Mouse (Mus musculus) liver, embryonic 12.5 days (tissue): ENCODE data around the gene Fzd10. TPM values are rescaled to one million over a fixed set of nuclear protein-coding genes. Genes with fewer than 3 reads are reported as not detected.

ENCODE experiments used
- ATAC-seq: fragments of 200-750 bp; cut with Nextera tagmentation; 2 replicates; pipeline ENCODE4 v1.8.0; 2017; ENCODE audit warnings: moderate number of reproducible peaks, mild to moderate bottlenecking, moderate library complexity
- H3K27ac ChIP-seq: fragments of 300-500 bp; sonication (generic); 2 replicates; pipeline ENCODE4 v1.5.1; 2016; ENCODE audit warnings: mild to moderate bottlenecking
- H3K27me3 ChIP-seq: fragments of 300-500 bp; sonication (generic); replicated peaks from 2 replicates; pipeline ENCODE4 v1.6.1; 2016; ENCODE audit warnings: mild to moderate bottlenecking, moderate library complexity
- H3K36me3 ChIP-seq: fragments of 300-500 bp; sonication (generic); 2 replicates; pipeline ENCODE4 v1.6.1; 2016; ENCODE audit warnings: mild to moderate bottlenecking, moderate library complexity
- H3K4me1 ChIP-seq: fragments of 300-500 bp; sonication (generic); 2 replicates; pipeline ENCODE4 v1.6.1; 2016
- H3K4me2 ChIP-seq: fragments of 300-500 bp; sonication (generic); 2 replicates; pipeline ENCODE4 v1.6.1; 2016; ENCODE audit warnings: mild to moderate bottlenecking, moderate library complexity
- H3K4me3 ChIP-seq: fragments of 300-500 bp; sonication (generic); 2 replicates; pipeline ENCODE4 v1.5.1; 2016; ENCODE audit warnings: mild to moderate bottlenecking, moderate library complexity
- H3K9ac ChIP-seq: fragments of 300-500 bp; sonication (generic); 2 replicates; pipeline ENCODE4 v1.6.1; 2016; ENCODE audit warnings: mild to moderate bottlenecking, moderate library complexity
- H3K9me3 ChIP-seq: fragments of 300-500 bp; sonication (generic); replicated peaks from 2 replicates; pipeline ENCODE4 v1.6.1; 2016; ENCODE audit warnings: mild to moderate bottlenecking, moderate library complexity
- WGBS: fragments of 180-500 bp; shearing (Covaris S2); methylation state at CpG from one replicate; pipeline ENCODE4 v1.1.7; 2016; ENCODE audit not compliant: insufficient replicate concordance; 5-methylcytosine and 5-hydroxymethylcytosine counted together
- polyA plus RNA-seq: library from polyadenylated mRNA; unstranded; fragments of >200 nt; fragmentation: Nextera tagmentation; extraction: Ambion mirVana; gene quantifications from 2 replicates; pipeline ENCODE4 v1.2.1, GENCODE M21; 2016

Gene Fzd10
- polyA plus RNA-seq, 1 experiment from 2014 or later, result 0.05 TPM

DNA sequence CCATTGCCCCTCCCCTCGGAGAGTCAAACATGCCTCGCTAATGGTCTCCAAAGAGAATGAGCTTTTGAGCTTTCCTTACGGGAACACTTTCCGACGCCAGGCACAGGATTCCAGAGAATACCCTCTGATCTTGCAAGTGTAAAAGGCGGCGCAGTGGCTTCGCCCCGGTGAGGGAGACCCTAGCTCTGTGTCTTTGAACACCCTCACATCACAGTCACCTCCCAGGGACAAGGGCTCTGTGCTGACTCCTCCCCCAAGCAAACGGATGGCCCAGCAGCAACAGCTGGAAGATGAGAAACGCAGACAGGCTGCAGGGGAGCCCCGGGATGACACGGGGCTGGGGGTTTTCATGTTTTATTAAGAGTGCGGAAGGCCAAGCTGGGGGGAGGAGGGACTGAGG lies 6.0 kb downstream of the Fzd10 start:
- no peak for ATAC-seq
- Histone ChIP-seq H3K27me3 (peaks cover 50% of the 10 kb centered on the region), H3K4me2 (no peak overlapping the region), H3K9me3 (no peaks in the 10 kb centered on the region), H3K9ac (no peak overlapping the region), H3K4me1 (no peaks in the 10 kb centered on the region), H3K27ac (no peak overlapping the region), H3K36me3 (no peaks in the 10 kb centered on the region), H3K4me3 (no peak overlapping the region)
- WGBS, result 26% methylated on average over 14 of the region's 14 CpGs

DNA sequence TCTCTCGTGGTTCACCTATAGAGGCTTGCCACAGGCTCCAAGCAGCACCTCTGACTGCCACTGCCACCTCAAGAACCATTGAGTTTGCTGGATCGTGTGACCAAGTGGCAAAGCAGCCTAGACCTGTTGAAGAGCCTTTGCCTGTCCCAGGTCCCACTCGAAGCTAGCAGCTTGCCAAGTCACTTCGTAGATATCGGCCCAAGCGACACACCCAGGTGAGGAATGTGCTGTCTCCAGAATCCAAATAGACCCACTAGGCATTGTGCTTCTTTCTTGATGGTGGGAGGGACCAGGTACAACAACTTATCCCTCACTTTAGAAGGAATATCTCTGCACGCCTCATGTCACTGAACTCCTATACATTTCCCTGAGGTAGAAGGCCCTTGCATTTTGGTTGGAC lies 8.4 kb downstream of the Fzd10 start:
- H3K4me3 ChIP-seq, result no peak overlapping the region
- ATAC-seq, result no peak
- H3K36me3 ChIP-seq, result no peaks in the 10 kb centered on the region
- H3K27ac ChIP-seq, result no peak overlapping the region
- H3K4me2 ChIP-seq, result no peak overlapping the region
- H3K27me3 ChIP-seq, result peaks cover 26% of the 10 kb centered on the region
- no peaks in the 10 kb centered on the region for H3K4me1 ChIP-seq
- H3K9me3 ChIP-seq, result no peaks in the 10 kb centered on the region
- no peak overlapping the region for H3K9ac ChIP-seq
- WGBS, result 66% methylated on average over 7 of the region's 7 CpGs

DNA sequence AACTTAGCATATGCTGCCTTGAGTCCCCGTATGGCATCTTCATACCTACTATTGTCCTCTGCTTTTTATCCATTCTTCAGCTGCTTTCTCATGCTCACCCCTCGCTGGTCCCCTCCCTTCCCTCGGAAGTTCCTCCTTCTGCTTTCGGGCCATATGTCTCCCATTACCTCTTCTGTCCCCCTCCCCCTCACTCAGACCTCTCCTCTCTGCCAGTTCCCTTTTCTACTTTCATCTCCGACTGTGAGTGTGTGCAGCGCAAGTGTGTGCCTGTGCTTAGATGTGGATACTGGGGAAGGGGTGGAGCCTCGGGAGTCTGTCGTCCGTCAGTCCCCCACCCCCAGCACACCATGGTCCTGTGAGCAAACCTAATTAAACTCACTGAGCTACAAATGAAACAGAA lies 17.0 kb downstream of the Fzd10 start:
- H3K9ac ChIP-seq, result no peak overlapping the region
- 0 out of 2 replicates have a peak overlapping the region, but pooled peaks have one; percentile 6 for H3K4me2 ChIP-seq
- H3K9me3 ChIP-seq, result no peaks in the 10 kb centered on the region
- 4% methylated on average over 9 of the region's 9 CpGs for WGBS
- peaks cover 12% of the 10 kb centered on the region for H3K27me3 ChIP-seq
- H3K36me3 ChIP-seq, result no peaks in the 10 kb centered on the region
- H3K27ac ChIP-seq, result no peak overlapping the region
- no peak overlapping the region for H3K4me3 ChIP-seq
- H3K4me1 ChIP-seq, result no peaks in the 10 kb centered on the region
- peak; percentile 37; the same call in 1 of the 2 replicates for ATAC-seq

DNA sequence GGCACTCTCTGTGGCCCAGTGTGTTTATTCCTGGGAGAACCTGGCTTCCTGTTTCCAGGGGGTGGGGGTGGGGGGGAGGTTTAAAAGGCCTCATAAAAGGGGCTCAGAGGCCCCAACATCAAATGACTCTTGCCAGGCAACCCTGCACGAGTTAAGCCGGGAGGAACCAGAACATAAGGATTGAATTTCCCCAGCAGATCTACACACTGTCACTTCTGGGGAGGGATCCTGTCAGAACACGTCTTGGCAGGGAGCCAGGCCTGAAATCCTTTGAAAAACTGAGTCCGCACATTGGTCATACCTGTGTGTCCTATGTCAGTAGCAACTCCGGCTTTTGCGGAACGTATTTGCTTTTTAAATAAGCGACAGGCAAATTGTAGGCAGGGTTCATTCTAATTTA lies 19.3 kb downstream of the Fzd10 start:
- no peaks in the 10 kb centered on the region for H3K9me3 ChIP-seq
- 52% methylated on average over 8 of the region's 8 CpGs for WGBS
- no peak overlapping the region for H3K27ac ChIP-seq
- H3K36me3 ChIP-seq, result no peaks in the 10 kb centered on the region
- H3K4me2 ChIP-seq, result no peak overlapping the region
- H3K27me3 ChIP-seq, result peaks cover 12% of the 10 kb centered on the region
- no peak overlapping the region for H3K9ac ChIP-seq
- H3K4me1 ChIP-seq, result no peaks in the 10 kb centered on the region
- no peak for ATAC-seq
- no peak overlapping the region for H3K4me3 ChIP-seq

DNA sequence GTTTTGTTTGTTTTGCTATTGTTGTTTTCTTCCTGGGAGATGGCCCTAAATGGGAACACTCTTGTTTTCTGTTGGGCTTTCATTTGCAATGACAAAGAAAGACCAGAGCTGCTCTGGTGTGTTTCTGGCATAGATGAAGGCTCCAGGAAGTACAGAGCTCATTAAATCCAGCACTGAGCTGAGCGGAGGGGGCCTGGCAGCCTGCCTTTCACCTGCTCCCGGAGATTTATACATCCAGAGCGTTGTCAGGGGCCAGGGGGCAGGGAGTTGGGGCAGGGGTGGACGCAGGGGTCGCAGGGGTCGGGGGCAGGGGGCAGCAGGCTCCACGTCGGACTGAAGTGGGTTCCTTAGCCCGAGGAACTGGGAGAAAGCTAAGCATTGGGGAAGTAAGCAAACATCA lies 19.8 kb downstream of the Fzd10 start:
- H3K9ac ChIP-seq, result no peak overlapping the region
- H3K36me3 ChIP-seq, result no peaks in the 10 kb centered on the region
- 22% methylated on average over 9 of the region's 9 CpGs for WGBS
- H3K4me1 ChIP-seq, result no peaks in the 10 kb centered on the region
- H3K27me3 ChIP-seq, result peaks cover 12% of the 10 kb centered on the region
- no peak for ATAC-seq
- no peak overlapping the region for H3K4me2 ChIP-seq
- H3K4me3 ChIP-seq, result no peak overlapping the region
- no peaks in the 10 kb centered on the region for H3K9me3 ChIP-seq
- H3K27ac ChIP-seq, result no peak overlapping the region

DNA sequence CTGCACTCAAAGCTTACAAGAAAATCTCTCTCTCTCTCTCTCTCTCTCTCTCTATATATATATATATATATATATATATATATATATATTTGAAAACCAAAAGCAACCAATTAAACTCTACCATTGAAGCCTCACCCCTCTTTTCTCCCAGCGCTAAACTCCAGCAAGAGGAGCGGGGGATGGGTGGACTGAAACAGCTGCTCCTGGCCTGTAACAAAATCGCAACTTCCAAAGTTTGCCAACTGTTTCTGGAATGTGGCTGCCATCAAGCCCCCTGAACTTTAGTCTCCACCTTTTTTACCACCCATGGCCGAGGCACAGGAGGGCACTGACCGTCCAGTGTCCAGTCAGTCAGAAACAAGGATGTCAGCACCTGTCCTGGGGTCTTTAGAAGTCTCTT lies 27.1 kb downstream of the Fzd10 start:
- Histone ChIP-seq H3K27ac (no peak overlapping the region), H3K27me3 (no peaks in the 10 kb centered on the region), H3K4me2 (no peak overlapping the region), H3K4me1 (no peaks in the 10 kb centered on the region), H3K9ac (no peak overlapping the region), H3K4me3 (no peak overlapping the region), H3K36me3 (no peaks in the 10 kb centered on the region), H3K9me3 (no peaks in the 10 kb centered on the region)
- ATAC-seq, result no peak
- WGBS, result 63% methylated on average over 5 of the region's 5 CpGs

DNA sequence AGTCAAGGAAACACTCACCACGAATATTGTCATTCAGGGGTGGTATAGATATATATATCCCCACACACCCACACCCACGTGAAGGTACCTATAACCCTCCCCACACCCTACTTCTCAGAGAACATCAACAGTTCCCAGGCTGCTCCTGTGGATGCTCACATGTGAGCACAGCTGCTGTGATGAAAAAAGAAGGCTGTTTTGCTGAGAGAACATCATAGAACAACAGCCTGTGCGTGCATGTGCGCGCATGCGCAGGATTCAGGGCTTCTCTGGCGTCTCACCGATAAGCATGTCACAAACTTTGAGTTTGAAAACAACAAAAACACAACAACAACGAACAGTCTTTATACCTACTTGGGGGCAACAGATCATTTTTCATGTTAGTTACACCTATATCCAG lies 36.0 kb downstream of the Fzd10 start:
- WGBS, result 83% methylated on average over 9 of the region's 9 CpGs
- Histone ChIP-seq H3K27me3 (no peaks in the 10 kb centered on the region), H3K9ac (no peak overlapping the region), H3K4me2 (no peak overlapping the region), H3K4me3 (no peak overlapping the region), H3K27ac (no peak overlapping the region), H3K4me1 (no peaks in the 10 kb centered on the region), H3K36me3 (no peaks in the 10 kb centered on the region), H3K9me3 (no peaks in the 10 kb centered on the region)
- ATAC-seq, result no peak

DNA sequence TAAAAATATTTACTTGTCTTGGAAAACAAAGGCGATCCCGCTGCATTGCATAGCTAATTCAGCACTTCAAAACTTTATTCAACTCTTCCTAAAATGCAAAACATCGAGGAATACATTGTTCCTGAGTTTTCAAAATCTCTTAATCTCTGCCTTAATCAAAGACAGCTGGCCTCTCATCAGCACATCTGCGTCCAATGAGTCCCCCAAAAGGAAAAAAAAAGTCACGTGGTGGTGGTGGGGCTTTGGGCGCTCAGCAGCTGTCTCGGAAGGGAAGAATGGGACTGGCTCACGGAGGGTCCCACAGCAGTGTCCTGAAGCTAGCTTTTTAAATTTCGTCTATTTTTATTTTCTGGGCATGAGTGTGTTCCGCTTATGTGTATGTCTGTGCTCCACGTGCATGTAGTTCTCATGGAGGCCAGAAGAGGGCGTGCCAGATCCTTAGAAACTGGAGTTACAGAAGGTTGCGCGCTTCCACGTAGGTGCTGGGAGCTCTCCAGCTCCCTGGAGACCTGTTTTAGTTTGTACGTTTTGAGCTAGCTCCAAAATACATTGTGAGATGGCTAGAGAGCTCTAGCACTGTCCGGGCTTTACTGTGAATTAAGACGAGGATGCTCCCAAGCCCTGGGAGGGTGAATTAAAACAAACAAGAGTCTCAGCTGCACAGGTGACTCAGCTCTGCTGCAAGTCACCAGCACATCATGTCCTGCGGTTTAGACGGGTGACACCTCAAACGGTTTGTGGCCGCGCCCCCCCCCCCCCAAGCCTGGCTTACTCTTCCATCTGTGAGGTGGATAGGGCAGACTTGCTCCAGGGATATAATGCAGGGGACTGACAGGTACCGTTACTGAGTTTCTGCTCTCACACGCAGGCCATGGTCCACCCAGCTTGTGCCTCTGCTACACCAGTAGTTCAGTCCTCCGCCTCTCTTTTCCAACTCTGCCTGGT lies 36.7 kb downstream of the Fzd10 start:
- H3K9me3 ChIP-seq, result no peaks in the 10 kb centered on the region
- no peak overlapping the region for H3K4me3 ChIP-seq
- no peaks in the 10 kb centered on the region for H3K27me3 ChIP-seq
- H3K4me1 ChIP-seq, result no peaks in the 10 kb centered on the region
- H3K36me3 ChIP-seq, result no peaks in the 10 kb centered on the region
- no peak for ATAC-seq
- H3K9ac ChIP-seq, result no peak overlapping the region
- no peak overlapping the region for H3K27ac ChIP-seq
- no peak overlapping the region for H3K4me2 ChIP-seq
- WGBS, result 78% methylated on average over 26 of the region's 26 CpGs

DNA sequence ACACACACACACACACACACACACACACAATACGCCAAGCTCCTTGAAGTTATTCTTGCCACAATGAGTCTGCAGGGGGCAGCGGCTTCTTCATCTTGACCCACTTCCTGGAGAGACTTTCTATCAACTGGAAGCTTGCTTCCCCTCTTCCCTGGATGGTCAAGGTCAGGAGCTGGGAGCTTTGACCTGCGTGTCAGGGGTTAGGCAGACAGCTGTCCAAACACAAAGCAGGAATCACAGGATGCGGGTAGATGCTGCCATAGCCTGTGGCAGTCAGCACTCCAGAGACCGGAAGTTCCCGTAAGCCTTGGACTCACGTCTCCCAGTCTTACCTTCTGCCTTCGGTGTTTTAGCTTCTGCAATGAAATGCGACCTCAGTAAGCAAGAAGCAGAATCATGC lies 38.1 kb downstream of the Fzd10 start:
- Histone ChIP-seq H3K27ac (no peak overlapping the region), H3K27me3 (no peaks in the 10 kb centered on the region), H3K4me3 (no peak overlapping the region), H3K36me3 (no peaks in the 10 kb centered on the region), H3K4me1 (no peaks in the 10 kb centered on the region), H3K9ac (no peak overlapping the region), H3K9me3 (no peaks in the 10 kb centered on the region), H3K4me2 (no peak overlapping the region)
- ATAC-seq, result no peak
- 41% methylated on average over 9 of the region's 9 CpGs for WGBS

DNA sequence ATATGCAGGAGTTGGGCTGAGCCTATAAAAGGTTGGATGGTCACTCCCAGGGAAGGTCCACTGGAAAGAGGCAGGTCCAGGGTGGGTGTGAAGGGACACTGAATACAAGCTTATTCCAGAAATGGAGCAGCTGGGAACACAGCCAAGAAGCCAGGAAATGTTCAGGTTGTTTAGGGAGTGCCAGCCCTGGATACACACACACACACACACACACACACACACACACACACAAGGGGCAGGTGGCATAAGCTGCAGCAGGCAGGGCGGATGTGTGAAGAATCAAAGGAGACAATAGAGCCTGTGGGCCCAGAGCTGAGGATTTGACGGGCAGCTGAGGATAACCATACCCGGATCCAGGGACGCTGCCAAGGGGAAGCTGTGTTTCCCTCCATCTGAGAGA lies 42.4 kb downstream of the Fzd10 start:
- Histone ChIP-seq H3K9me3 (no peaks in the 10 kb centered on the region), H3K27me3 (no peaks in the 10 kb centered on the region), H3K4me3 (no peak overlapping the region), H3K4me2 (no peak overlapping the region), H3K36me3 (no peaks in the 10 kb centered on the region), H3K27ac (no peak overlapping the region), H3K9ac (no peak overlapping the region), H3K4me1 (no peaks in the 10 kb centered on the region)
- 80% methylated on average over 4 of the region's 4 CpGs for WGBS
- no peak for ATAC-seq

DNA sequence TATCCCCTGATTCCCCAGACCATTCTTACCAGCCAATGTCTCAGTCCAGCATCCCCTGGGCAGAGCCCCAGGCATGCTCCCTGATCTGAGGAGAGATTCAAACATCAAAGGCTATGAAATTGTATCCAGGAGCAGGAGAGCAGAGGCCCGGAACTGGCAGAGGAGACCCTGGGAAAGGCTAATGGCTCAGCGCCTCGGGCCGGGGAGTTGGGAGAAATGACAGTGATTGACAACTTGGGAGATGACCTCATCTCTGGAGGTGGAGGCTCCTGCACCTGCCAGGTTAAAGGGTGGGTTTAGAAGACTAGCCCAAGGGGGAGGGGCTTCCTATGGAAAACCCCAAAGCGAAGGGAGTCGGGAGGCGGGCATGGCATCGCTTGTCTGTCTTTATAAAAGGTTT lies 45.1 kb downstream of the Fzd10 start:
- H3K4me3 ChIP-seq, result no peak overlapping the region
- no peaks in the 10 kb centered on the region for H3K9me3 ChIP-seq
- WGBS, result 64% methylated on average over 8 of the region's 8 CpGs
- H3K27ac ChIP-seq, result no peak overlapping the region
- H3K27me3 ChIP-seq, result no peaks in the 10 kb centered on the region
- H3K4me2 ChIP-seq, result no peak overlapping the region
- ATAC-seq, result no peak
- no peaks in the 10 kb centered on the region for H3K36me3 ChIP-seq
- no peak overlapping the region for H3K9ac ChIP-seq
- H3K4me1 ChIP-seq, result no peaks in the 10 kb centered on the region

DNA sequence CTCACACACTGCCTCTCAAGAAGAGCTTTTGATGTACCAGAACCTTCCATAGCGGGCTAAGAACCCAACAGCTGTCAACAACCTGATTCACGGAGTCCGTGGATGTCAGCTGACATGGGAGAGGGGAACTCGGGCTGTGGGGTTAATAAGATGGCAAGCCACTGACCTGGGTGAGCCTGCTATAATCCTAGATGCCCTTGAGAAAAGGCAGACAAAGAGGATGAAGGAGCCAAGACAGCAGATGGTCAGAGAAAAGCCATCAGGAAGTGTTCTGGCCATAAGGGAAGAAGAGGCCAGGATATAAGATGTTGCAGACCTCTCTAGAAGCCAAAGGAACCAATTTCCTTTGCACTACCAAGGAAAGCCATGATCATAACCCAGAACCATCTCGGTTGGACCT lies 45.6 kb downstream of the Fzd10 start:
- Histone ChIP-seq H3K9ac (no peak overlapping the region), H3K27ac (no peak overlapping the region), H3K9me3 (no peaks in the 10 kb centered on the region), H3K4me2 (no peak overlapping the region), H3K36me3 (no peaks in the 10 kb centered on the region), H3K4me3 (no peak overlapping the region), H3K27me3 (no peaks in the 10 kb centered on the region), H3K4me1 (no peaks in the 10 kb centered on the region)
- ATAC-seq, result no peak
- 60% methylated on average over 5 of the region's 5 CpGs for WGBS
